Mouse (Mus musculus) ZHBTc4 (cell line): ENCODE data around the gene Rhox2e.
"Not testable (repeated sequence)": the region's sequence is repeated elsewhere in the genome, so short reads cannot be mapped to it uniquely, and the experiment has no call there.

Source experiments
- DNase-seq: peaks from one replicate; pipeline ENCODE4 v3.0.0-alpha.2; 2011; ENCODE audit warnings: low read depth, low spot score

The Rhox2e gene

GRCm38 (mm10) chrX:37530152-37530551 lies at the start of gene Rhox2e:
Rhox2e (plus strand) TSS chrX:37530452.
- not testable (repeated sequence) for DNase-seq

- DNase-seq: not testable (repeated sequence)
Observed at GRCm38 (mm10) chrX:37514059-37514458, 16.2 kb upstream of the Rhox2e start, which contains the start of gene Rhox4d. Rhox4d (plus strand) TSS chrX:37514359.

DNA sequence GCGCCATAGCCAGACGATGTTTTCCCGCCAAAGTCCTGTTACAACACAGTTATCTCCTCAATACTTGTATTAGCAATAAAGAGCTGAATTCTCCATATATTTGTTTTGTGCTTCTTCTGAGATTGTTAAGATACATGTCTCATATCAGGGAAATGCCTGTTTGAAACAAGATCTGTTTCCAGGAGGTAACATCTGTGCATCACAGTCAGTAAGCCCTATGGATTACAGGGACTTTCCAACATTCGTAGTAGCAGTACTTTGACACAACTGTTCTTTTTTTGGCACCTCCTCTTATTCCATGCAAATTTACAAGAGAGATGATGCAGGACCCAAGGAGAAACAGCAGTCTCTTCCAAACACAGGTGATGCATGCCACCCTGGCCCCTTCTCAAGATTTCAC lies 11.5 kb downstream of the Rhox2e start, which contains the start of gene Rhox3e:
Gene Rhox3e, plus strand, starts transcription at position 301 of the 400 bp plus-strand sequence.
- not testable (repeated sequence) for DNase-seq

DNA sequence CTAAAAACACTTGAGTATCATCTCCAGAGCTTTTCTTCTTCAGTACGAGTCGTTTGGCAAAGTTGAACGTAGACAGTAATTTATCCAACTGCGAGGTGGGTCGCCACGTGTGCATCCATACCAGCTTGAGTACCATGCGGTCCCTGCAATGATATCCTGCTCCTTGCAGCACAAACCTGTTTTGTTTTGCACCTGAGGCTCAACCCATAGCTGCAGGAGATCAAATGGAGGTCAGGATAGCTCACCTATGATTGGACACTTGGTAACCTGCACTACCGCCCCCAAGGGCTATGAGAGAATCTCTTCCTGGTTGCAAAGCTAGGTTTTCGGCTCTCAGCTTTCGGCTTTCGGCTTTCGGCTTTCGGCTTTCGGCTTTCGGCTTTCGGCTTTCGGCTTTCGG lies 26.9 kb downstream of the Rhox2e start, which contains the start of gene Rhox4e:
Gene Rhox4e, plus strand, starts transcription at position 301 of the 400 bp plus-strand sequence.
- DNase-seq: not testable (repeated sequence)

DNA sequence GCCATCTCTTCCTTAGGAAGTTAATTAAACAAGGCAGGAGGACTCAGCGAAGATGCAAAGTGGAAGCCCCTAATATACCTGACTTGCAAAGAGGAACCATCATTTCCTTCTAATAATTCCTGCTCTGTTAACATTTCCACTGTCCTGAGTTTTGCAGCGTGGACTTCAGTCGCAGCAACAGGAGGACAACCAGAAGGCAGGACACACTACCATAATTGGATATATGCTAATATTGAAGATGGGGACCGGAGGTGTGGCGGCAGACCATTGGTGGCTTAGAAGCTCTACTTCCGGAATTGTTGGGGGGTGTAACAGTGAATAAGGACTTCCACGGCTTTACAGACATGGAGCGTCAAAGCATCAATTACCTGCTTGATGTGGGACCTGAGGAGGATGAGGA lies 40.9 kb downstream of the Rhox2e start, which contains the start of gene Rhox2f:
Gene Rhox2f, plus strand, starts transcription at position 301 of the 400 bp plus-strand sequence.
- DNase-seq: not testable (repeated sequence)

DNA sequence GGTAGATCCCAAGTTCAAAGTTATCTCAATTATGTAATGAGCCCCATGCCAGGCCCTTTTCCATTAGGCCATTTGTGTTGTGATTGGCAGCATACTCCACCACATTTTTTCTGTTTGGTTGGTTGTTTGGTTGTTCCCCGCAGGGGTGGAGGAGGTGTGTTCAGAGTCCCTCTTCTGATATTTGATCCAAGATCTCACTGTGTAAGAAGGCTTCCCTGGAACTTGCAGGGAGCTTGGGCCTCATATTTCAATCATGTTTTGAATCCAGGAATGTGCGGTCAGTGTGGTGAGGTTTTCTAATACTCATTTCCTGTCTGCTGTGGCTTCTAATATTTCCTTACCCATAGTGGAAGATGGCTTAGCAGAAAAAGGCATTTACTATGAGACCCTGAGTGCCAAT lies 42.4 kb downstream of the Rhox2e start:
- not testable (repeated sequence) for DNase-seq

- not testable (repeated sequence) for DNase-seq
Observed at GRCm38 (mm10) chrX:37580692-37581091, 50.4 kb downstream of the Rhox2e start, which contains the start of gene Rhox3f. Rhox3f (plus strand) TSS chrX:37580992.
